Mouse (Mus musculus) hindbrain, postnatal 0 days (tissue): ENCODE measurements around the gene Ash1l. TPM values are rescaled to one million over a fixed set of nuclear protein-coding genes. Genes with fewer than 3 reads are reported as not detected.

Experiments
- ATAC-seq: fragments of 200-750 bp; cut with Nextera tagmentation; 2 replicates; pipeline ENCODE4 v1.8.0; 2017; ENCODE audit warnings: mild to moderate bottlenecking, moderate TSS enrichment, moderate library complexity
- DNase-seq: peaks from one replicate; pipeline ENCODE4 v3.0.0-alpha.2; 2015; ENCODE audit warnings: low spot score
- H3K27ac ChIP-seq: fragments of 300-500 bp; sonication (generic); 2 replicates; pipeline ENCODE4 v1.5.1; 2014; ENCODE audit warnings: mild to moderate bottlenecking
- H3K27me3 ChIP-seq: fragments of 300-500 bp; sonication (generic); 2 replicates; pipeline ENCODE4 v1.6.1; 2014; ENCODE audit warnings: low read length, mixed read lengths; ENCODE audit not compliant: insufficient read depth
- H3K36me3 ChIP-seq: fragments of 300-500 bp; sonication (generic); 2 replicates; pipeline ENCODE4 v1.6.1; 2014; ENCODE audit warnings: low read length, mixed read lengths; ENCODE audit not compliant: insufficient read depth
- H3K4me1 ChIP-seq: fragments of 300-500 bp; sonication (generic); 2 replicates; pipeline ENCODE4 v1.6.1; 2014; ENCODE audit warnings: antibody characterized with exemption, low read length, mixed read lengths; ENCODE audit not compliant: insufficient read depth
- H3K4me2 ChIP-seq: fragments of 300-500 bp; sonication (generic); 2 replicates; pipeline ENCODE4 v1.6.1; 2014; ENCODE audit warnings: low read depth, mild to moderate bottlenecking, low read length, moderate library complexity, mixed read lengths
- H3K4me3 ChIP-seq: fragments of 300-500 bp; sonication (generic); 2 replicates; pipeline ENCODE4 v1.5.1; 2014; ENCODE audit warnings: low read length
- H3K9ac ChIP-seq: fragments of 300-500 bp; sonication (generic); replicated peaks from 2 replicates; pipeline ENCODE4 v1.6.1; 2014; ENCODE audit warnings: mild to moderate bottlenecking, low read length, moderate library complexity, mixed read lengths
- H3K9me3 ChIP-seq: fragments of 300-500 bp; sonication (generic); 2 replicates; pipeline ENCODE4 v1.6.1; 2016; ENCODE audit warnings: low read length, mixed read lengths
- CTCF ChIP-seq: IDR thresholded peaks from 2 replicates; pipeline ENCODE4 v1.5.1; 2016; ENCODE audit warnings: antibody characterized with exemption, control low read depth, low read depth
- WGBS: fragments of 180-500 bp; shearing (Covaris S2); extraction: QIAGEN DNeasy Blood & Tissue Kit; methylation state at CpG from one replicate; pipeline ENCODE4 v1.1.7; 2014; 5-methylcytosine and 5-hydroxymethylcytosine counted together
- polyA plus RNA-seq: library from polyadenylated mRNA; unstranded; fragments of >200 nt; fragmentation: Nextera tagmentation; extraction: Ambion mirVana; gene quantifications from 2 replicates; pipeline ENCODE4 v1.2.1, GENCODE M21; 2015
- total RNA-seq: library from RNA; depleted of rRNA; stranded (reverse); fragments of >200 nt; gene quantifications from 2 replicates; pipeline ENCODE4 v1.2.3, GENCODE M21; 2014

The Ash1l gene
- total and polyA plus RNA-seq, 2 experiments from 2014 or later: 14.4 to 22.1 TPM

- WGBS: under 1% methylated on average over 39 of the region's 40 CpGs
- Histone ChIP-seq H3K9ac (peak overlapping the region; percentile 78), H3K4me2 (peak overlapping the region; percentile 98), H3K27me3 (no peaks in the 10 kb centered on the region), H3K4me3 (peak overlapping the region; percentile 73), H3K36me3 (peaks cover 32% of the 10 kb centered on the region), H3K9me3 (no peaks in the 10 kb centered on the region), H3K4me1 (0 out of 2 replicates have a peak, but pooled peaks cover 13% of the 10 kb centered on the region), H3K27ac (peak overlapping the region; percentile 80)
- peak; percentile 90 for DNase-seq
- ATAC-seq: peak; percentile 72
- TF ChIP-seq CTCF: no peak
These were observed 139.6 kb downstream of the Ash1l start for GRCm38 (mm10) chr3:89089882-89090591.

GRCm38 (mm10) chr3:89090694-89091655, 140.6 kb downstream of the Ash1l start:
- Histone ChIP-seq H3K4me2 (peak overlapping the region; percentile 98), H3K4me1 (0 out of 2 replicates have a peak, but pooled peaks cover 13% of the 10 kb centered on the region), H3K9me3 (no peaks in the 10 kb centered on the region), H3K9ac (peak overlapping the region; percentile 78), H3K36me3 (peaks cover 35% of the 10 kb centered on the region; the same call in 1 of the 2 replicates), H3K27ac (peak overlapping the region; percentile 80), H3K4me3 (peak overlapping the region; percentile 73), H3K27me3 (no peaks in the 10 kb centered on the region)
- peak; percentile 71 for TF ChIP-seq CTCF
- DNase-seq (peak; percentile 82), ATAC-seq (peak; percentile 63)
- under 1% methylated on average over 67 of the region's 74 CpGs for WGBS

DNA sequence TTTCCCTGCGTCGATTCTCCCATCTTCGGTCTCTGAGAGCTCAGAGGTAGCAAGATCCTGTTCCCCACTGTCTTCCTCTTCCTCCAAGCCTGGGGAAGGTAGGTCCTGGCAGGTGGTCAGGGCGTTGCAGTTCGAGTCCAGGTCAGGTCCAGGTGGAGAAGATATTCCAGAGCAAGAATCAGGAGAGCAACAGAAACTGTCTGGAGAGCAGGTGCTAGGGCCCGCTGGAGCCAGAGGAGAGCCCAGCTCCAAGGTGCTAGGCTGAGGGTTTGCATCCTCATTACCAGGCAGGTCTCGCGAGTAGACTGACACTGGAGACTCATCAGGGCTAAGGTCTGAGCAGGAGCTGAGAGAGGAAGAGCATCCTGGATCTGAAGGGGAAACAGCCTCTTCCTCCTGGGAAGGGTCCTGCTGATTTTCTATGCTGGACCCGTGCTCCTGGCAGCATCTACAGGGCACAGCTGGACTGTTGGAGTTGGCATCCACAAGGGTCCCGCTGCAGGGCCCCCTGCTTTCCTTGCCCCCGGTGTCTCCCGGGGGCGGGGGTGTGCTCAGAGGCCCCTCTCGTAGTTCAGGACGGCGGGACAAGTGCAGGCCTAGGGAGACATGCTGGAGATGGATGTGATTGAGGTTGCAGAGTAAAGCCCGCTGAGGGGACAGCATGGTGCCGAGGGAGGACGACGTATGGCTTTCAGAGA, 141.5 kb downstream of the Ash1l start:
- no peak for TF ChIP-seq CTCF
- WGBS: 7% methylated on average over 20 of the region's 20 CpGs

DNA sequence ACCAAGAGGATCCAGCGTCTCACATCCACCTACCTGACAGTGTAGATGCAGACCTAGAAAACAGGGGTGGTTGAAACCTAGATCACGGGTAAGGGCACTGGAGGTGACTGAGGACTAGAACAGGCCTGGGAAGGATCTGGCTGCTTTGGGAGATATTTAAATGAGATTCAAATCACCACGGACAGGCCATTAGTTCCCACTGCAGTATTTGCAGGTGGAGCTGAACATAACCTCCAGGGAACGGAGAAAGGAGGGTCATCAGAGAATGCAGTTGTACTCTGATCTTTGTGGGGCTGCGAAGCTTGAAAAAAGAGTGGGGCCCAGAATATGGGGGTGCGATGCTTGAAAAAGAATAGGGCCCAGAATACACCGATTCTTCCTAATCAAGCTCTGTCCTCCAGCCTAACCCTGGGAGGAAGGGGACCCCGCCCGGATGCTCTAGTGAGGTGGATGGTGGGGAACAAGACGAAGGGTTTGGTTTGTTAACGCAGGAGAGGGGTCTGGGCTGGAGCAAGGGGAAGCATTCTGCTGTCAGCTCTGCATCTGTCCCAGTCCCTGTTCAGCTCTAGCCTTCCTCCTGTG, 142.2 kb downstream of the Ash1l start:
- H3K36me3 ChIP-seq: peaks cover 36% of the 10 kb centered on the region
- H3K4me1 ChIP-seq: 0 out of 2 replicates have a peak, but pooled peaks cover 13% of the 10 kb centered on the region

More for the DNA sequence above, 141.5 kb downstream of the Ash1l start:
- ATAC-seq: no peak
- Histone ChIP-seq H3K4me3 (peak overlapping the region; percentile 73), H3K4me1 (0 out of 2 replicates have a peak, but pooled peaks cover 13% of the 10 kb centered on the region), H3K4me2 (peak overlapping the region; percentile 98), H3K27me3 (no peaks in the 10 kb centered on the region), H3K36me3 (peaks cover 37% of the 10 kb centered on the region), H3K9ac (peak overlapping the region; percentile 78), H3K27ac (peak overlapping the region; percentile 79), H3K9me3 (no peaks in the 10 kb centered on the region)
- no peak for DNase-seq

DNA sequence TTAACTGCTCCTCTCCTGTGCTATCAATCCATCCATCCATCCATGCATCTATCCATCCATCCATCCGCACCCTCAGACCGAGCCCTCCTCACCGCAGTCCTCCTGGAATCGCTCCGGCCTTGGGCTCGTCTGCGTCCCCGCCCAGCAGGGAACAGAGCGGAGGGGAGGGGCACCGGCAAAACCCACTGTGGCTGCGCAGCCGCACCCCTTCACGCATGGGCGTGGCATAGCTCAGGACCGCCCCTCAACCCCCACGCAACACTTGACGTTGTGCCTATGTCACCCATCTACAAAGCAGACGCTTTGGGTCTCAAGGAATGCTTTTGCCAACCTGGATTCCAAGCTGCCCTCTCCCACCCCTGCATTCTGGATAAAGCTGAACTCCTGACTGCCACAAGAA, 142.8 kb downstream of the Ash1l start, which contains the start of gene Rusc1:
TSS of gene Rusc1 (minus strand) at position 137 of the 400 bp plus-strand sequence.
- no peak for TF ChIP-seq CTCF
- H3K27ac ChIP-seq: peak within 1 kb of the TSS; percentile 79
- peak; percentile 87 for ATAC-seq
- DNase-seq: peak; percentile 94
- H3K9me3 ChIP-seq: no peaks in the 10 kb centered on the region
- H3K9ac ChIP-seq: peak within 1 kb of the TSS; percentile 78
- no peaks in the 10 kb centered on the region for H3K27me3 ChIP-seq
- H3K36me3 ChIP-seq: peaks cover 41% of the 10 kb centered on the region
- H3K4me3 ChIP-seq: peak within 1 kb of the TSS; percentile 73
- 0 out of 2 replicates have a peak, but pooled peaks cover 13% of the 10 kb centered on the region for H3K4me1 ChIP-seq
- H3K4me2 ChIP-seq: peak within 1 kb of the TSS; percentile 98
- 1% methylated on average over 18 of the region's 18 CpGs for WGBS

More for the DNA sequence above, 142.2 kb downstream of the Ash1l start:
- H3K27me3 ChIP-seq: no peaks in the 10 kb centered on the region
- peak overlapping the region; percentile 98 for H3K4me2 ChIP-seq
- no peaks in the 10 kb centered on the region for H3K9me3 ChIP-seq
- peak overlapping the region; percentile 79 for H3K27ac ChIP-seq
- H3K4me3 ChIP-seq: peak overlapping the region; percentile 73
- H3K9ac ChIP-seq: peak overlapping the region; percentile 78
- DNase-seq (no peak), ATAC-seq (peak; percentile 7)
- 16% methylated on average over 11 of the region's 11 CpGs for WGBS
- TF ChIP-seq CTCF: no peak
